Mouse (Mus musculus): ENCODE data around the gene Wdr47. TPM values are rescaled to one million over a fixed set of nuclear protein-coding genes. Genes with fewer than 3 reads are reported as not detected.

Gene Wdr47
- polyA plus RNA-seq, 1 experiment from 2014 or later: 7.3 TPM

DNA sequence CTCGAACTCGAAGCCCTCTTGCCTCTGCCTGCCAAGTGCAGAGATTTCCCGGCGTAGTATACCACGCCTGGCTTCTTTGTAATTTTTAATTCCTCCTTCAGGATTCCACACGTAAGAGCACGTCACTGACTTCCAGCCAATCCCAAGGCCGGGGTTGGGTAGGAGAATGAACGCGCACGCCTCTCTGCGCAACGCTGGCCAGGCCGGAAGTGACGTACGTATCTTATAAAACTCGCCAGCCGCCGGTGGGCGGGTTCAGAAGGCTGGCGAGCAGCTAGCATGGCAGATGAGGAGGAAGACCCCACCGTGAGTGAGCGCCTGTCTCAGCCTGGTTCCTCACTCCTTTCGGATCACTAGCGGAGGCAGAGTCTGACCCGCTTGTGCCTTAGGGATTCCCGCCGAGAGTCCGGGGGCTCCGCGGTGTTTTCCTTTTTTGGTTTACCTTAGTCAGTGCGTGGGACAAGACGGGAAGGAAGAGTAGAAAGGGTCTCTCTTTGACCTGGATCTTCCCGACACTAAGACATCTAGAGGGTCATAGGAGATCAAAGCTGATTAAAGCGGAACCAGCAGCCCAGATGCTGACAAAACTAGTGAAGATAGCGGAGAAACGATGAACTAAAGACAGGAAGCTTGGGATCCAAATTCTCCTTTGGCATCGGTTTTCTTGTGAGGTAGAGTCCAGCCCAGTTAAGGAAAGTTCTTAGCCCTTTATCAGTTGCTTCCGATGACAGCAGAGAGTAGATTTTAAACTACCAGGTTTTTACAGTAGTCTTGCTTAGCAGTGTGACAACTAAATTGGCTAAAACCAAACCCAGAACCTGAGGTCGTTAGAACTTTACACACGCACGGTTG lies 19.4 kb upstream of the Wdr47 start, which contains the start of gene Taf13:
Taf13 (plus strand) TSS at position 256 of the 852 bp plus-strand sequence.
- 1% methylated on average over 42 of the region's 42 CpGs for WGBS
- Histone ChIP-seq H3K4me3 (peak within 1 kb of the TSS; percentile 83), H3K4me1 (peaks cover 18% of the 10 kb centered on the region), H3K9me3 (replicated peaks) (no peaks in the 10 kb centered on the region), H3K27ac (peak within 1 kb of the TSS; percentile 88), H3K27me3 (ENCODE audit: low read depth, poor library complexity, severe bottlenecking) (no peaks in the 10 kb centered on the region), H3K36me3 (no peaks in the 10 kb centered on the region)
- DNase-seq (ENCODE audit: low spot score): peak; percentile 97

DNA sequence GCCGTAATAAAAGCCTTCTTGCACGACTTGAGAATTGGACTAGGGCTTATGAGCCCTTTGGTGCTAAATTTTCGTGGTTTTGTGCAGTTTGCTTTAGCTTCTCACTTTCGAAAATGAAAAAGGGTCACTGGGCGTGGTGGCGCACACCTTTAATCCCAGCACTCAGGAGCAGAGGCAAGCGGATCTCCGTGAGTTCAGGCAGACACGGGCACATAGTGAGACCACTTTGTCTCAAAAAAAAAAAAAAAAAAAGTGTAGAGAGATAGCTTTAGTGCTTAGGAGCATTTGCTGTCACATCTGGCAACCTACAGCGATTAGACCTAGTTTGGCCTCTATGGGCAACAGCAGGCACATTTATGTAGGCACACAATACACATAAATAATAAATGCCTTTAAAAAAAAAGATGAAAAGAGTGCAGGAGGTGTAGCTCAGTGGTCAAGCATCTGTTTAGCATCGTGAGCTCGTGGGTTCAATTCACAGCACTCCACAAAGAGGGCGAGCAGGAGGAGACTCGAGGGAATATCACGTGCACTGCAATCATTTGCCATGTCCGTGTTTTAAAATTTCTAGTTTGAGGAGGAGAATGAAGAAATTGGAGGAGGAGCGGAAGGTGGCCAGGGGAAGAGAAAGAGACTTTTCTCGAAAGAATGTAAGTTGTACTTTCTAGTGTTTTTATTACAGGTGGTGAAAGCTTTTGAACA lies 18.6 kb upstream of the Wdr47 start:
- WGBS: 52% methylated on average over 18 of the region's 18 CpGs
- Histone ChIP-seq H3K4me1 (peaks cover 18% of the 10 kb centered on the region), H3K27ac (peak overlapping the region; percentile 88; the same call in 1 of the 2 replicates), H3K9me3 (replicated peaks) (no peaks in the 10 kb centered on the region), H3K27me3 (ENCODE audit: low read depth, poor library complexity, severe bottlenecking) (no peaks in the 10 kb centered on the region), H3K4me3 (peak overlapping the region; percentile 83), H3K36me3 (peaks cover 6% of the 10 kb centered on the region)
- no peak for DNase-seq (ENCODE audit: low spot score)

DNA sequence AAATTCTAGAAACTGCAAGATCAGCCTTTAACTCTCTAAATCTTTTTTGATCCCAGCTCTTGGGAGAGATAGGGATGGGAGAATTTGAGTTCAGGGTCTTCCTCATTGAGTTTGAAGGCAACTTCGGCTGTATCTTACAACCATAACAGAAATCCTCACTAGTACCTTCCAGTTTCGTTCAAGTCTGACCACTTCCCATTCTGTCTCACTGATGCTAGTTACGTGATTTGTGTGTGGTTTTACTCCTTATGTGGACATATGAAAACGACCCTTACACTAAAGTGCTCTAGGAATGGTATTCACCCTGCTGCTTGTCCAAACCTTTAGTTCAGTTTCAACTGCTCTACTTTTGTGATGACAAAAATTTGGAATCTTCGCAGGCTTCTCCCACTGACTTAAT lies 17.1 kb upstream of the Wdr47 start:
- no peak for DNase-seq (ENCODE audit: low spot score)
- Histone ChIP-seq H3K36me3 (peaks cover 22% of the 10 kb centered on the region), H3K27ac (no peak overlapping the region), H3K9me3 (replicated peaks) (no peaks in the 10 kb centered on the region), H3K4me1 (peaks cover 18% of the 10 kb centered on the region), H3K4me3 (no peak overlapping the region), H3K27me3 (ENCODE audit: low read depth, poor library complexity, severe bottlenecking) (no peaks in the 10 kb centered on the region)
- WGBS: 93% methylated on average over 5 of the region's 5 CpGs

DNA sequence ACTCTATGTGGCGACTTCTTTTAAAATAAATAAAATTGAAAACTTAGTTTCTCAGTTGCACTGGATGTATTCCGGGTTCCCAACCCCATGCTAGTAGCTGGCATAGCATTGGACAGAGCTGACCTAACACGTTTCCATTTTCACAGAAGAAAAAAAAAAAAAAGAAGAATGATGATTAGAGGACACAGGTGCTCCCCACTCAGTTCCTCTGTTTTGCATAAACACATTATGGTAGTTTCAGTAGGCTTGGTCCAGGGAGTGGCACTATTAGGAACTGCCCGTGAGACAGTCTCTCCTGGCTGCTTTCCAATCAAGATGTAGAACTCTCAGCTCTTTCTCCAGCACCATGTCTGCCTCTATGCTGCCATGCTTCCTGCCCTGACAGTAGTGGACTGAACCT lies 6.5 kb upstream of the Wdr47 start:
- no peaks in the 10 kb centered on the region for H3K27me3 ChIP-seq (ENCODE audit: low read depth, poor library complexity, severe bottlenecking)
- peaks cover 8% of the 10 kb centered on the region; the same call in 1 of the 2 replicates for H3K36me3 ChIP-seq
- no peaks in the 10 kb centered on the region for H3K9me3 ChIP-seq (replicated peaks)
- no peak for DNase-seq (ENCODE audit: low spot score)
- WGBS: 88% methylated on average over 4 of the region's 4 CpGs
- H3K4me3 ChIP-seq: no peak overlapping the region
- H3K4me1 ChIP-seq: no peaks in the 10 kb centered on the region
- no peak overlapping the region for H3K27ac ChIP-seq

DNA sequence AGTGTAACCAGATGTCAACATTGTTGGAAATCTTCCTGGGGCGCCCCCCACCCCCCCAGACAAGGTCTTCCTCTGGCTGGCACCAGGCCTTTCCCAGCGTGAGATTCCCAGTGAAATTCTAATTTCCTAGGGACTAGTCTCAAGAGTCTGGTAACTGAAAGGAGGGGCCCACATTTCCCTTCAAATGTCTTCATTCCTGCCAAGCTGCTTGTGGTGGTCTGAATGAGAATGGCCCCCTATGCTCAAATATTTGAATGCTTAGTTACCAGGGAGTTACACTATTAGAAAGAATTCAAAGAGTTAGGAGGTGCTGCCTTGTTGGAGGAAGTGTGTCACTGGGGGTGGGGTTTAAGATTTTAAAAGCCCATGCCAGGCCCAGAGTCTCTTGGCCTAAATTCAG lies 2.6 kb upstream of the Wdr47 start:
- H3K27ac ChIP-seq: no peak overlapping the region
- no peaks in the 10 kb centered on the region for H3K36me3 ChIP-seq
- H3K4me3 ChIP-seq: no peak overlapping the region
- no peak for DNase-seq (ENCODE audit: low spot score)
- 50% methylated on average over 2 of the region's 2 CpGs for WGBS
- peaks cover 18% of the 10 kb centered on the region for H3K4me1 ChIP-seq
- no peaks in the 10 kb centered on the region for H3K27me3 ChIP-seq (ENCODE audit: low read depth, poor library complexity, severe bottlenecking)
- no peaks in the 10 kb centered on the region for H3K9me3 ChIP-seq (replicated peaks)

DNA sequence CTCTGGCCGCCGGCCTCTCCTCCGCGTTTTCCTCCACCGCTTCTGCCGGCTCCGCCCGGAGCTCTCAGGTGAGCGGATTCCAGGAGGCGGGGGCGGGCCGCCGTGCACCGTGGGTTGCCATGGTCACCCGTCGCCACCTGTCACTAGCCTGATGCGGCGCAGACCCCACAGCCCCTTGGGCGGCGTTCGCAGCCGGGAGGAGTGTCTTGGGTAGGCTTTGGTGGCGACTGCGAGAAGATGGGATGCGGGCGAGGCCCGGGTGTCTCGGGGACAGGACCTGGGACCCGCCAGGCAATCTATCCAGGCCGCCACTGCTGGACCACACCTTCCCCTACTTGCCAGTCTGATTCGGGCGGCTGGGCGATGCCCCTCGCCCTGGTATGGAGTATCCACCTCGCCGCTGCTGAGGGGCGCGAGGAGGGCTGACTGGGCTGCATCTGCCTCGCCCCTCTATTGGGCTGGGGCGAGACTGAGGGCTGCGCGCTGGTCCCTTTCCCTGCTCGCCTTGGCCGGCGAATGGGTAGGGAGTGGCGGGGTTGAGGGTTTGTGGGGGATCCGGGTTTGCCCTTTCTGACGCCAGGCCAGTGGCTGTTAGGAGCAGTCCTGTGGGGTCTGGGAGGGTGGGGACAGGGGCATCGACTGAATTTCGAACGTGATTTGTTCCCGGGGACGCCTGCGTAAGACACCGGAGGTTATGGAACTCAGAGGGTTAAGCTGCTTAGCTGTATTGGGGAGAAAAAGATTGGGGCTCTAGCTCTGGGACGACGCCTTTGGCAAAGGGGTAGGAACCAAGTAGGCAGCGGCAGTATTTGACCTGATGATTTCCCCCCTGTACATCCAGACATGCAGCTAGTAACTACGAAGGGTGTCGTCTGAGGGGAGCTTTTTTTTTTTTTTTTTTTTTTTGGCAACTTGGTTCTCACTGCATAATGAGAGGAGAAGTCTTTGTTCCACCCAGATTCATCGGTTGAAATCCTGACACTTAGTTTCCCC lies 747 bp downstream of the Wdr47 start:
- Histone ChIP-seq H3K4me1 (peaks cover 18% of the 10 kb centered on the region), H3K36me3 (no peaks in the 10 kb centered on the region), H3K4me3 (peak overlapping the region; percentile 87), H3K9me3 (replicated peaks) (no peaks in the 10 kb centered on the region), H3K27ac (peak overlapping the region; percentile 73; the same call in 1 of the 2 replicates), H3K27me3 (ENCODE audit: low read depth, poor library complexity, severe bottlenecking) (no peaks in the 10 kb centered on the region)
- under 1% methylated on average over 60 of the region's 61 CpGs for WGBS
- DNase-seq (ENCODE audit: low spot score): peak; percentile 67

DNA sequence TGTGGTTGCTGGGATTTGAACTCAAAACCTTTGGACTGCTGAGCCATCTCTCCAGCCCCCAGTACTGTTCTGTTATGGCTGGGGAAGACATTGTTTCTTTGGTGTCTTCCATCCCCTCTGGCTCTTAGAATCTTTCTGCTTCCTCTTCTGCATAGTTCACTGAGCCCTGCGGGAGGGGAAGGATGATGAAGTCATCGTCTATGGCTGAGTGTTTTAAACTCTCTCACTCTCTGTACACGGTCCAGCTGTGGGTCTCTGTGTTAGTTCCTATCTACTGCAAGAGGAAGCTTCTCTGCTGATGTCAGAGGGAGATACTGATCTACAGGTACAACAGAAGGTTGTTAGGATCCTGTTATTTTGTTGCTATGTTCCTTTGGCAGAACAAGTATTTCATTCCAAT lies 17.8 kb downstream of the Wdr47 start:
- 76% methylated on average over 3 of the region's 3 CpGs for WGBS
- no peak overlapping the region for H3K4me3 ChIP-seq
- no peaks in the 10 kb centered on the region for H3K27me3 ChIP-seq (ENCODE audit: low read depth, poor library complexity, severe bottlenecking)
- DNase-seq (ENCODE audit: low spot score): no peak
- H3K4me1 ChIP-seq: no peaks in the 10 kb centered on the region
- no peak overlapping the region for H3K27ac ChIP-seq
- H3K36me3 ChIP-seq: no peaks in the 10 kb centered on the region
- no peaks in the 10 kb centered on the region for H3K9me3 ChIP-seq (replicated peaks)

DNA sequence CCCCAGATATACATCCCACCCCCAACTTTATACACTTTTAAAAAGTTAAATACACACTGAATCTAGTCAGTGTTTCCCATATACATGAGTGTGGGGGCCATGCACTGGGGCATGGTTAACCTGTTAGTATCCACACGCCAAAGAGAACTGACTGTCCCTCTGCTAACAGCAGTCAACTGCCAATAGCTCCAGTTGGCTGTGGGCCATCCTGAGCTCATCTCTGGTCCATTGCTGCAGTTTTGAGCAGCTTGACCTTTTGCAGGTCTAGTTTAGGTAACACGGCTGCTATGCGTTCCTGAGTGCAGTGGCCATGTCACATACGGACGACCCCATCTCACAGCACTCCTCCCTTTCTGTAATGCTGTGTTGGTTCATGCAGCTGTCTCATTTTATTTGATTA lies 43.7 kb downstream of the Wdr47 start:
- Histone ChIP-seq H3K4me1 (no peaks in the 10 kb centered on the region), H3K27me3 (ENCODE audit: low read depth, poor library complexity, severe bottlenecking) (no peaks in the 10 kb centered on the region), H3K4me3 (no peak overlapping the region), H3K9me3 (replicated peaks) (no peaks in the 10 kb centered on the region), H3K36me3 (no peaks in the 10 kb centered on the region), H3K27ac (no peak overlapping the region)
- WGBS: 85% methylated on average over 5 of the region's 5 CpGs
- DNase-seq (ENCODE audit: low spot score): no peak

DNA sequence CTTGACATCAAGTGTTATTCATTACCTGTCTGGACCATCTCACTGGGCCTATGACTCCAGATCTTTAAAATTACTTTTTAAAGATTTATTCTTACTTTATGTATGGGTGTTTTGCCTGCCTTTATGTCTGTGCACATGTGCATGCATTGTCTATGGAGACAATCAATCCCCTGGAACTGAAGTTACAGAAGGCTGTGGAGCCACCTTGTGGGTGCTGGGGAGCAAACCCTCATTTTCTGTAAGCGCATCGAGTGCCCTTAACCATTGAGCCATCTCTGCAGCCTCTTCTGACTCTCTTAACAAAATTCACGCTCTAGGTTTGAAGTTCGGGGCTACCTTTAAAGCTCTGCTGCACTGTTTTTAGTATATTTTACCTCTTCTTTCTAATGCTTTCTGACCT lies 48.3 kb downstream of the Wdr47 start:
- no peak for DNase-seq (ENCODE audit: low spot score)
- Histone ChIP-seq H3K36me3 (peaks cover under 1% of the 10 kb centered on the region; the same call in 1 of the 2 replicates), H3K4me1 (no peaks in the 10 kb centered on the region), H3K4me3 (no peak overlapping the region), H3K27ac (no peak overlapping the region), H3K27me3 (ENCODE audit: low read depth, poor library complexity, severe bottlenecking) (no peaks in the 10 kb centered on the region), H3K9me3 (replicated peaks) (no peaks in the 10 kb centered on the region)
- WGBS: 70% methylated on average over 4 of the region's 4 CpGs

DNA sequence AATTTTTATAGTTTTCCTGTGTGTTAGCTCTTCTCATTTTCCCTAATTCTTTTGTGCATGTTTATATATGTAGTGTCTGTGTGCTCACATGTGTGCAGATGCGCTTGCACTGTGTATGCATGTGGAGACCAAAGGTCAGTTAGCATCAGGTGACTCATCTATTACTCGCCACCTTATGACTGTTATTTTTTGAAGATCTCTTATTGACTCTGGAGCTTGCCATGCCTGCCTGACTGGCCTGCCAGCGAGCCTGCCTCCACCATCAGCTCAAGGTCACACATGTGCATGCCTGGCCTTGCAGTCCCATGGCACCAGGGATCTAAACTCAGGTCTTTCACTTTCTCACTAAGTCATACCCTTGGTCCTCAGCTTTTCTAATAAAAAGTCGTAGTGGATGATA lies 49.9 kb downstream of the Wdr47 start:
- DNase-seq (ENCODE audit: low spot score): no peak
- H3K4me1 ChIP-seq: no peaks in the 10 kb centered on the region
- H3K9me3 ChIP-seq (replicated peaks): no peaks in the 10 kb centered on the region
- H3K4me3 ChIP-seq: no peak overlapping the region
- no peaks in the 10 kb centered on the region for H3K27me3 ChIP-seq (ENCODE audit: low read depth, poor library complexity, severe bottlenecking)
- 89% methylated on average over 4 of the region's 4 CpGs for WGBS
- H3K27ac ChIP-seq: no peak overlapping the region
- H3K36me3 ChIP-seq: peaks cover 3% of the 10 kb centered on the region; the same call in 1 of the 2 replicates

DNA sequence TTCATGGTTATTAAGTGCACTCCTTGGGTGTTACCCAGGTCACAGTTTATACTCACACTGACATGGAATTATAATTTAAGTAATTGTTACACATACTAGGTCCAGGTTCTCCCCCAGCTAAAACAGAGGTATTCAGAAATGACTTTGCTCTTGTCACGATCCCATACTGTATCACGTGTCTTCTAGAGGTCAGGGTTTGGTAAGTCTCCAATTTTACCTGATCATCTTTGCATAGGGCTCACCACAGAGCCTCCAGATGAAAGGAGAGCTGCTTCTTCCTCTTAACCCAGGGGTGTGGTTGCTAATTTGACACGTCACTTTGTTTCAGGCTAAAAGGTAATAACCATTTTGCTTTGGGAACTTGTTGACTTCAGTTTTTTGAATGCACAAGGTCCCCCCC lies 53.8 kb downstream of the Wdr47 start:
- 82% methylated on average over 3 of the region's 3 CpGs for WGBS
- peaks cover 3% of the 10 kb centered on the region; the same call in 1 of the 2 replicates for H3K36me3 ChIP-seq

DNA sequence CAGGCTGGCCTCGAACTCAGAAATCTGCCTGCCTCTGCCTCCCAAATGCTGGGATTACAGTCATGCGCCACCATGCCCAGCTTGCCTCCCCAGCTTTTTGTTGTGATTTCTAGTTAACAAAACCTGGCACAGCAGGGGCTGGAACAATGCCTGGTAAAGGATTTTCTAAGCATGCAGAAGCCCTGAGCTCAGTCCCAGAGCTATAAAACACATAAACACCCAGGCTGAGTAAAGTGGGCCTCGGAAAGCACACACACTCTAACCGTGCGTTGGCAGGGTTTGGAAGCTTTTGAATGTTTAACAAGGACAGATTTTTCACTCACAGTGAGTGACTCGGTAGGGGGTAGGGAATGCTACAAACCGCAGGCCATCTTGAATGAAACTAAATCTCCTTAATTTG lies 55.0 kb downstream of the Wdr47 start:
- WGBS: 69% methylated on average over 7 of the region's 7 CpGs
- Histone ChIP-seq H3K4me3 (no peak overlapping the region), H3K27ac (no peak overlapping the region), H3K36me3 (peaks cover 3% of the 10 kb centered on the region; the same call in 1 of the 2 replicates), H3K27me3 (ENCODE audit: low read depth, poor library complexity, severe bottlenecking) (no peaks in the 10 kb centered on the region), H3K4me1 (peaks cover 9% of the 10 kb centered on the region; the same call in 1 of the 2 replicates), H3K9me3 (replicated peaks) (no peaks in the 10 kb centered on the region)
- DNase-seq (ENCODE audit: low spot score): no peak

More for the DNA sequence above, 53.8 kb downstream of the Wdr47 start:
- H3K27me3 ChIP-seq (ENCODE audit: low read depth, poor library complexity, severe bottlenecking): no peaks in the 10 kb centered on the region
- DNase-seq (ENCODE audit: low spot score): no peak
- no peaks in the 10 kb centered on the region for H3K9me3 ChIP-seq (replicated peaks)
- no peak overlapping the region for H3K27ac ChIP-seq
- peaks cover 9% of the 10 kb centered on the region; the same call in 1 of the 2 replicates for H3K4me1 ChIP-seq
- no peak overlapping the region for H3K4me3 ChIP-seq

Data from limb, embryonic 10.5 days (tissue).